Mouse (Mus musculus) MEL (cell line): ENCODE results near the gene Tunar. TPM values are rescaled to one million over a fixed set of nuclear protein-coding genes. Genes with fewer than 3 reads are reported as not detected.

Source experiments
- DNase-seq: peaks from one replicate; pipeline ENCODE4 v3.0.0; 2011; ENCODE audit warnings: low read depth, low spot score
- H3K27ac ChIP-seq: 2 replicates; pipeline ENCODE4 v1.5.1; 2012; ENCODE audit warnings: low read depth, mild to moderate bottlenecking, control low read depth, low read length, moderate library complexity; ENCODE audit not compliant: control insufficient read depth
- H3K27me3 ChIP-seq, 2 experiments: fragments of 150-350 bp in 1 of 2; sonication (generic) in 1 of 2; 2 replicates each; pipeline ENCODE4 v1.6.1; 2012; ENCODE audit warnings: low read length in 2 of 2, mild to moderate bottlenecking in 2 of 2, improper control_type of control experiment in 1 of 2, moderate library complexity in 1 of 2; ENCODE audit not compliant: insufficient read depth in 2 of 2, control insufficient read depth in 1 of 2
- H3K36me3 ChIP-seq, 2 experiments: 2 replicates each; pipeline ENCODE4 v1.6.1; 2012 to 2014; ENCODE audit warnings: low read length in 2 of 2, improper control_type of control experiment in 1 of 2, inconsistent platforms in 1 of 2, mild to moderate bottlenecking in 1 of 2; ENCODE audit not compliant: insufficient read depth in 2 of 2, control insufficient read depth in 1 of 2
- H3K4me1 ChIP-seq, 2 experiments: fragments of 150-350 bp in 1 of 2; sonication (generic) in 1 of 2; 2 replicates each; pipeline ENCODE4 v1.6.1; 2012; ENCODE audit warnings: low read length in 2 of 2, improper control_type of control experiment in 1 of 2, mild to moderate bottlenecking in 1 of 2; ENCODE audit not compliant: insufficient read depth in 2 of 2, control insufficient read depth in 1 of 2
- H3K4me3 ChIP-seq, 2 experiments: fragments of 150-350 bp in 1 of 2; sonication (generic) in 1 of 2; 2 replicates each; pipeline ENCODE4 v1.5.1; 2012; ENCODE audit warnings: low read depth in 2 of 2, low read length in 2 of 2, mild to moderate bottlenecking in 2 of 2, moderate library complexity in 2 of 2, control low read depth in 1 of 2, improper control_type of control experiment in 1 of 2; ENCODE audit not compliant: control insufficient read depth in 1 of 2, insufficient read depth in 1 of 2
- H3K79me2 ChIP-seq: 2 replicates; pipeline ENCODE4 v1.6.1; 2012; ENCODE audit warnings: mild to moderate bottlenecking, low read length, moderate library complexity; ENCODE audit not compliant: control insufficient read depth, poor library complexity, insufficient read depth
- H3K9ac ChIP-seq: 2 replicates; pipeline ENCODE4 v1.6.1; 2012; ENCODE audit warnings: low read depth, mild to moderate bottlenecking, control low read depth, low read length, moderate library complexity; ENCODE audit not compliant: control insufficient read depth, poor library complexity, severe bottlenecking
- H3K9me3 ChIP-seq: fragments of 150-350 bp; sonication (generic); replicated peaks from 2 replicates; pipeline ENCODE4 v1.6.1; 2012; ENCODE audit warnings: mild to moderate bottlenecking, low read length, improper control_type of control experiment, moderate library complexity; ENCODE audit not compliant: insufficient read depth
- BHLHE40 ChIP-seq: IDR thresholded peaks from 2 replicates; pipeline ENCODE4 v1.6.1; 2012; ENCODE audit warnings: low read depth, mild to moderate bottlenecking, inconsistent platforms, low read length, improper control_type of control experiment, borderline replicate concordance
- CHD1 ChIP-seq: IDR thresholded peaks from 2 replicates; pipeline ENCODE4 v1.6.1; 2012; ENCODE audit warnings: low read depth, mild to moderate bottlenecking, inconsistent platforms, low read length, improper control_type of control experiment
- CHD2 ChIP-seq: IDR thresholded peaks from 2 replicates; pipeline ENCODE4 v1.6.1; 2011; ENCODE audit warnings: low read length, improper control_type of control experiment
- ELF1 ChIP-seq: IDR thresholded peaks from 2 replicates; pipeline ENCODE4 v1.6.1; 2014; ENCODE audit warnings: low read depth, mild to moderate bottlenecking, inconsistent platforms, low read length, improper control_type of control experiment, moderate library complexity
- ETS1 ChIP-seq: IDR thresholded peaks from 2 replicates; pipeline ENCODE4 v1.6.1; 2012; ENCODE audit warnings: low read depth, mild to moderate bottlenecking, inconsistent platforms, low read length, improper control_type of control experiment, moderate library complexity
- GABPA ChIP-seq: IDR thresholded peaks from 2 replicates; pipeline ENCODE4 v1.6.1; 2012; ENCODE audit warnings: low read depth, mild to moderate bottlenecking, inconsistent platforms, low read length, improper control_type of control experiment, moderate library complexity
- HCFC1 ChIP-seq: IDR thresholded peaks from 2 replicates; pipeline ENCODE4 v1.6.1; 2012; ENCODE audit warnings: low read depth, mild to moderate bottlenecking, inconsistent platforms, low read length, improper control_type of control experiment, moderate library complexity
- JUND ChIP-seq: IDR thresholded peaks from 2 replicates; pipeline ENCODE4 v1.6.1; 2011; ENCODE audit warnings: low read depth, mild to moderate bottlenecking, improper control_type of control experiment, low read length
- KAT2A ChIP-seq: conservative IDR thresholded peaks from 2 replicates; pipeline ENCODE4 v1.6.1; 2012; ENCODE audit warnings: low read depth, low read length, improper control_type of control experiment, inconsistent platforms
- MAX ChIP-seq: IDR thresholded peaks from 2 replicates; pipeline ENCODE4 v1.6.1; 2011; ENCODE audit warnings: low read length, improper control_type of control experiment
- MXI1 ChIP-seq: IDR thresholded peaks from 2 replicates; pipeline ENCODE4 v1.6.1; 2011; ENCODE audit warnings: mild to moderate bottlenecking, low read depth, low read length, improper control_type of control experiment
- MYC ChIP-seq: IDR thresholded peaks from 2 replicates; pipeline ENCODE4 v1.6.1; 2011; ENCODE audit warnings: low read depth, mild to moderate bottlenecking, low read length, improper control_type of control experiment, moderate library complexity
- NELFE ChIP-seq: IDR thresholded peaks from 2 replicates; pipeline ENCODE4 v1.6.1; 2011; ENCODE audit warnings: low read depth, low read length, improper control_type of control experiment
- NRF1 ChIP-seq: IDR thresholded peaks from 2 replicates; pipeline ENCODE4 v1.6.1; 2014; ENCODE audit warnings: low read depth, mild to moderate bottlenecking, inconsistent platforms, low read length, improper control_type of control experiment, moderate library complexity; ENCODE audit not compliant: poor library complexity, insufficient read depth, severe bottlenecking
- POLR2AphosphoS2 ChIP-seq: IDR thresholded peaks from 2 replicates; pipeline ENCODE4 v1.6.1; 2011; ENCODE audit warnings: low read length, improper control_type of control experiment
- SMC3 ChIP-seq: IDR thresholded peaks from 2 replicates; pipeline ENCODE4 v1.6.1; 2011; ENCODE audit warnings: low read depth, low read length, improper control_type of control experiment
- TCF12 ChIP-seq: IDR thresholded peaks from 2 replicates; pipeline ENCODE4 v1.6.1; 2014; ENCODE audit warnings: low read depth, mild to moderate bottlenecking, inconsistent platforms, low read length, improper control_type of control experiment, moderate library complexity
- UBTF ChIP-seq: IDR thresholded peaks from 2 replicates; pipeline ENCODE4 v1.6.1; 2012; ENCODE audit warnings: low read depth, mild to moderate bottlenecking, inconsistent platforms, low read length, improper control_type of control experiment, moderate library complexity, borderline replicate concordance; ENCODE audit not compliant: insufficient read depth
- USF1 ChIP-seq: IDR thresholded peaks from 2 replicates; pipeline ENCODE4 v1.6.1; 2014; ENCODE audit warnings: low read depth, mild to moderate bottlenecking, inconsistent platforms, low read length, improper control_type of control experiment, moderate library complexity
- ZC3H11A ChIP-seq: IDR thresholded peaks from 2 replicates; pipeline ENCODE4 v1.6.1; 2012; ENCODE audit warnings: low read depth, mild to moderate bottlenecking, inconsistent platforms, low read length, improper control_type of control experiment
- ZKSCAN1 ChIP-seq: IDR thresholded peaks from 2 replicates; pipeline ENCODE4 v1.6.1; 2012; ENCODE audit warnings: low read depth, mild to moderate bottlenecking, inconsistent platforms, low read length, improper control_type of control experiment, moderate library complexity
- polyA plus RNA-seq, 2 experiments: library from polyadenylated mRNA; stranded (reverse) in 1 of 2; unstranded in 1 of 2; fragments of >175 nt in 1 of 2; fragments of >200 nt in 1 of 2; gene quantifications; 2 replicates each; pipeline versions ENCODE4 v1.2.1 to v1.2.4; 2012; ENCODE audit warnings: low replicate concordance in 2 of 2, low read depth in 1 of 2; ENCODE audit not compliant: insufficient read length in 2 of 2, insufficient read depth in 1 of 2, missing spikeins in 1 of 2
- total RNA-seq: library from RNA; depleted of rRNA; stranded (reverse); fragments of 300-350 nt; gene quantifications from 2 replicates; pipeline ENCODE4 v1.2.3, GENCODE M21; 2012; rRNA removed

Tunar gene
- total RNA-seq (not detected in 2 replicates), polyA plus RNA-seq (not detected)

- Histone ChIP-seq H3K9ac (no peak within 1 kb of the TSS), H3K9me3 (no peaks in the 10 kb centered on the region), H3K79me2 (no peaks in the 10 kb centered on the region), H3K4me3 (no peak within 1 kb of the TSS), H3K27me3 (no peaks in the 10 kb centered on the region), H3K27ac (no peak within 1 kb of the TSS), H3K36me3 (no peaks in the 10 kb centered on the region), H3K4me1 (no peaks in the 10 kb centered on the region)
- TF ChIP-seq HCFC1, result no peak
- TF ChIP-seq GABPA, result no peak
- TF ChIP-seq ZC3H11A, result no peak
- TF ChIP-seq KAT2A, result no peak
- TF ChIP-seq ELF1, result no peak
- TF ChIP-seq ZKSCAN1, result no peak
- no peak for TF ChIP-seq NELFE
- no peak for TF ChIP-seq NRF1
- TF ChIP-seq ETS1, result no peak
- TF ChIP-seq SMC3, result no peak
- no peak for TF ChIP-seq POLR2AphosphoS2
- TF ChIP-seq BHLHE40, result no peak
- TF ChIP-seq CHD2, result no peak
- TF ChIP-seq TCF12, result no peak
- no peak for DNase-seq
Observed at GRCm38 (mm10) chr12:105333570-105333969, at the start of gene Tunar. Tunar (plus strand) TSS chr12:105333870.

- Histone ChIP-seq H3K27ac (no peak overlapping the region), H3K27me3 (no peaks in the 10 kb centered on the region), H3K9me3 (no peaks in the 10 kb centered on the region), H3K36me3 (no peaks in the 10 kb centered on the region), H3K79me2 (no peaks in the 10 kb centered on the region), H3K9ac (no peak overlapping the region), H3K4me1 (no peaks in the 10 kb centered on the region), H3K4me3 (no peak overlapping the region)
- TF ChIP-seq JUND, result no peak
- TF ChIP-seq MYC, result no peak
- TF ChIP-seq MAX, result no peak
- TF ChIP-seq BHLHE40, result no peak
- no peak for TF ChIP-seq GABPA
- no peak for TF ChIP-seq ZKSCAN1
- no peak for TF ChIP-seq TCF12
- TF ChIP-seq UBTF, result no peak
- no peak for TF ChIP-seq USF1
- no peak for TF ChIP-seq MXI1
- TF ChIP-seq CHD1, result no peak
- no peak for DNase-seq
Observed at GRCm38 (mm10) chr12:105312571-105313035, 21.1 kb upstream of the Tunar start.
